In the genomic region with DNA sequence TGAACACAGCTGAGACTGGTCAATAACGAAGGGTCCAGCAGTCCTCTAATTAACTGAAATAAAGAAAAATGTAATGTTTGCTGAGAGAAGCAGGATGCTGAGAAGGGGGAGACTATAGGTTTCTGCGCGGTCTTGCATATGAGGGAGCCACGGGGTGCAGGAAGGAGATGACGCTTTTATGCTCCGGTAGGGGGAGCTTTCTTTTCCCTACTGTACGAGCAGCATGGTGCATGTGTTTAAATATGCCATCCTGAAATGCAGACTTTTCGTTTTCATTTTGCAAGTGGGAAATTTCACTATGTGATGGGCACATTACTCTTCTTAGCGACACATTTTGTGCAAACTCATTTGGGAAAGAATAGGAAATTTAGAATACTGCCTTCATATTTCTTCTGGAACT, we compare ENCODE assay signal across 26 mouse cellular contexts.
DNase-seq lines count a peak whose midpoint lies in the region; ATAC-seq and TF ChIP-seq lines count a peak whose summit lies in the region.
"Had no signal": no experiment of that assay in that cellular context is flagged by ENCODE, and none has a peak within 500 bp of the region (broad histone marks: within the 10 kb centered on the region; RNA-seq: fewer than 3 reads in every experiment).

No protein-coding gene starts in this region.

- no peaks in the 10 kb centered on the region for H3K36me3 ChIP-seq in hindbrain, postnatal 0 days (ENCODE audit: insufficient read depth, low read length)
- H3K36me3 ChIP-seq in hindbrain, embryonic 11.5 days (ENCODE audit: control insufficient read depth, insufficient read depth, low read length), result no peaks in the 10 kb centered on the region
- H3K36me3 ChIP-seq in E14TG2a.4 (ENCODE audit: insufficient read depth, low read length), result no peaks in the 10 kb centered on the region
- H3K36me3 ChIP-seq in ES-Bruce4 (ENCODE audit: control insufficient read depth, insufficient read depth, low read length, poor library complexity, severe bottlenecking), result no peaks in the 10 kb centered on the region
- H3K36me3 ChIP-seq in hindbrain, embryonic 10.5 days, result no peaks in the 10 kb centered on the region
- H3K36me3 ChIP-seq: heart, embryonic 12.5 days; limb, embryonic 12.5 days; liver, embryonic 15.5 days had no signal

- no peak overlapping the region for H3K4me3 ChIP-seq in hindbrain, postnatal 0 days (ENCODE audit: low read length)
- H3K4me3 ChIP-seq in hindbrain, embryonic 11.5 days (ENCODE audit: low read depth, low read length), result no peak overlapping the region
- no peak overlapping the region for H3K4me3 ChIP-seq in E14TG2a.4 (replicated peaks; ENCODE audit: low read length)
- H3K4me3 ChIP-seq in ES-Bruce4 (ENCODE audit: low read depth, low read length), result no peak overlapping the region
- no peak overlapping the region for H3K4me3 ChIP-seq in hindbrain, embryonic 10.5 days
- H3K4me3 ChIP-seq: heart, embryonic 12.5 days; limb, embryonic 12.5 days; liver, embryonic 15.5 days had no signal

- H3K9me3 ChIP-seq in hindbrain, postnatal 0 days (ENCODE audit: low read length), result no peaks in the 10 kb centered on the region
- H3K9me3 ChIP-seq in hindbrain, embryonic 11.5 days (ENCODE audit: control insufficient read depth, low read length), result no peaks in the 10 kb centered on the region
- no peaks in the 10 kb centered on the region for H3K9me3 ChIP-seq in E14TG2a.4 (ENCODE audit: low read length)
- H3K9me3 ChIP-seq in ES-Bruce4 (replicated peaks; ENCODE audit: control insufficient read depth, insufficient read depth, low read length, poor library complexity, severe bottlenecking), result no peaks in the 10 kb centered on the region
- H3K9me3 ChIP-seq in hindbrain, embryonic 10.5 days, result no peaks in the 10 kb centered on the region
- H3K9me3 ChIP-seq: heart, embryonic 12.5 days; limb, embryonic 12.5 days; liver, embryonic 15.5 days had no signal

- no peak for TF ChIP-seq EP300 in ES-Bruce4 (IDR thresholded peaks at IDR 0.05; ENCODE audit: insufficient read depth, low read depth, low read length)

- TF ChIP-seq POLR2A in ES-Bruce4 (IDR thresholded peaks at IDR 0.05; ENCODE audit: insufficient read depth, low read length), result no peak
- TF ChIP-seq POLR2A in brain, embryonic 14.5 days (IDR thresholded peaks at IDR 0.05; ENCODE audit: borderline replicate concordance, extremely low read depth, insufficient read depth, insufficient read length, poor library complexity, severe bottlenecking), result no peak

- ATAC-seq in hindbrain, postnatal 0 days, result no peak
- no peak for ATAC-seq in hindbrain, embryonic 11.5 days (ENCODE audit: low FRiP score)
- ATAC-seq: activated CD4-positive, CD25-positive, alpha-beta regulatory T cell, adult 4 months; forebrain, embryonic 16.5 days; intestine, embryonic 16.5 days had no signal

- no peak for DNase-seq in hindbrain, postnatal 0 days (ENCODE audit: low spot score)
- no peak for DNase-seq in hindbrain, embryonic 11.5 days (ENCODE audit: low spot score)
- peak; percentile 18 for DNase-seq in brain, embryonic 14.5 days (ENCODE audit: low read depth)
- no peak for DNase-seq in hindbrain, embryonic 10.5 days (ENCODE audit: low spot score)
- DNase-seq: adrenal gland, adult 2 months; adrenal gland, postnatal 36 days; B cell, adult 2 months; cerebellum, adult 8-10 months; cerebellum, postnatal 25 days; gastrocnemius, postnatal 25 days; heart, adult 18-20 months; kidney, adult 8-10 months; kidney, postnatal 4 days; lung, embryonic 14.5 days; lung, postnatal 14 days; midbrain, embryonic 14.5 days; right cerebral cortex, postnatal 4 days had no signal

- no peaks in the 10 kb centered on the region for H3K27me3 ChIP-seq in hindbrain, postnatal 0 days (ENCODE audit: insufficient read depth, low read length)
- no peaks in the 10 kb centered on the region for H3K27me3 ChIP-seq in hindbrain, embryonic 11.5 days (ENCODE audit: control insufficient read depth, insufficient read depth, low read length)
- H3K27me3 ChIP-seq in E14TG2a.4 (ENCODE audit: insufficient read depth, low read length) (no peaks in the 10 kb centered on the region), ES-Bruce4 (ENCODE audit: control insufficient read depth, insufficient read depth, low read length, poor library complexity, severe bottlenecking) (no peaks in the 10 kb centered on the region)
- no peaks in the 10 kb centered on the region for H3K27me3 ChIP-seq in hindbrain, embryonic 10.5 days (ENCODE audit: insufficient read depth, poor library complexity, severe bottlenecking)
- H3K27me3 ChIP-seq: heart, embryonic 12.5 days; limb, embryonic 12.5 days; liver, embryonic 15.5 days had no signal

- H3K9ac ChIP-seq in hindbrain, postnatal 0 days (replicated peaks; ENCODE audit: low read length), result no peak overlapping the region
- H3K9ac ChIP-seq in hindbrain, embryonic 11.5 days (ENCODE audit: low read depth, low read length), result no peak overlapping the region
- no peak overlapping the region for H3K9ac ChIP-seq in ES-Bruce4 (ENCODE audit: low read depth, poor library complexity, severe bottlenecking)
- H3K9ac ChIP-seq: heart, embryonic 12.5 days; limb, embryonic 12.5 days; liver, embryonic 15.5 days; lung, embryonic 14.5 days had no signal

- peak; percentile 19; the same call in 1 of the 2 replicates for TF ChIP-seq CTCF in hindbrain, postnatal 0 days (IDR thresholded peaks at IDR 0.05; ENCODE audit: low read depth)
- TF ChIP-seq CTCF in E14TG2a.4 (conservative IDR thresholded peaks at IDR 0.05; ENCODE audit: low read length), result peak; percentile 14; the same call in 1 of the 2 replicates
- peak; percentile 11 for TF ChIP-seq CTCF in ES-Bruce4 (IDR thresholded peaks at IDR 0.05; ENCODE audit: low read depth, low read length)
- TF ChIP-seq CTCF in brain, embryonic 14.5 days (IDR thresholded peaks at IDR 0.05; ENCODE audit: borderline replicate concordance, extremely low read depth, insufficient read depth, insufficient read length), result peak; percentile 13; the same call in 1 of the 2 replicates

- 71% methylated on average over 9 of the region's 9 CpGs for WGBS in hindbrain, postnatal 0 days
- WGBS in hindbrain, embryonic 11.5 days, result 82% methylated on average over 9 of the region's 9 CpGs
- 84% methylated on average over 9 of the region's 9 CpGs for WGBS in hindbrain, embryonic 10.5 days

- no peak overlapping the region for H3K27ac ChIP-seq in hindbrain, postnatal 0 days
- no peak overlapping the region for H3K27ac ChIP-seq in hindbrain, embryonic 11.5 days (ENCODE audit: low read depth, low read length)
- no peak overlapping the region for H3K27ac ChIP-seq in ES-Bruce4 (ENCODE audit: insufficient read depth, low read length)
- no peak overlapping the region for H3K27ac ChIP-seq in hindbrain, embryonic 10.5 days
- H3K27ac ChIP-seq: kidney, postnatal 0 days; limb, embryonic 12.5 days; liver, embryonic 15.5 days had no signal

- H3K4me1 ChIP-seq in hindbrain, postnatal 0 days (ENCODE audit: insufficient read depth, low read length), result no peaks in the 10 kb centered on the region
- H3K4me1 ChIP-seq in hindbrain, embryonic 11.5 days (replicated peaks; ENCODE audit: control insufficient read depth, insufficient read depth, low read length), result no peaks in the 10 kb centered on the region
- H3K4me1 ChIP-seq in E14TG2a.4 (replicated peaks; ENCODE audit: low read depth, low read length) (0 out of 2 replicates have a peak, but pooled peaks cover 4% of the 10 kb centered on the region), ES-Bruce4 (ENCODE audit: control insufficient read depth, insufficient read depth, low read length) (no peaks in the 10 kb centered on the region)
- no peaks in the 10 kb centered on the region for H3K4me1 ChIP-seq in hindbrain, embryonic 10.5 days (replicated peaks)
- H3K4me1 ChIP-seq: heart, embryonic 12.5 days; limb, embryonic 12.5 days; liver, embryonic 15.5 days had no signal

- H3K4me2 ChIP-seq in hindbrain, postnatal 0 days (ENCODE audit: low read depth, low read length), result no peak overlapping the region
- no peak overlapping the region for H3K4me2 ChIP-seq in hindbrain, embryonic 11.5 days (replicated peaks; ENCODE audit: low read depth, low read length)
- H3K4me2 ChIP-seq: heart, embryonic 12.5 days; limb, embryonic 12.5 days; liver, embryonic 15.5 days; lung, embryonic 14.5 days had no signal
